Mouse (Mus musculus) stomach, postnatal 0 days (tissue): ENCODE measurements around the gene Akip1.

ENCODE experiments used
- CTCF ChIP-seq: IDR thresholded peaks from 2 replicates; pipeline ENCODE4 v1.5.1; 2016; ENCODE audit warnings: antibody characterized with exemption, low read depth, mild to moderate bottlenecking, moderate library complexity
- EP300 ChIP-seq: optimal IDR thresholded peaks from 2 replicates; pipeline ENCODE3; 2016; ENCODE audit warnings: antibody characterized with exemption

DNA sequence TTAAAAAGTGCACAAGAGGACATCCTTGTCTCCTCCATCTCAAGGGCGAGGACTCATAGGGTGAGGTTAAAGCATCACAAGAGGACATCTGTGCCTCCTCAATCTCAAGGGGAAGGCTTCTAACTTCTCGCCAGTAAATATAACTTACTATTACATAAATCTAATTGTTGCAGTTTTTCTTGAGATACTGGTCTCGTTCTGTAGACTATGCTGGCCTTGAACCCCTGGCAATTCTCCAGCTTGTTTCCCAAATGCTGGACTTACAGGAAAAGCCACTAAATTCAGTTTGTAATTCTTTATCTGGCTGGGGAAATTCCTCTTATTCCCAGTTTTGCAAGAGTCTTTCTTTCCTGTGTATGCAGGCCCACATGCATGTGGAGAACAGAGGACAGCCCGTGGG is 31.3 kb downstream of the Akip1 start:
- TF ChIP-seq CTCF (no peak), EP300 (no peak)
